Mouse (Mus musculus): ENCODE measurements around the gene Tmem232.

DNA sequence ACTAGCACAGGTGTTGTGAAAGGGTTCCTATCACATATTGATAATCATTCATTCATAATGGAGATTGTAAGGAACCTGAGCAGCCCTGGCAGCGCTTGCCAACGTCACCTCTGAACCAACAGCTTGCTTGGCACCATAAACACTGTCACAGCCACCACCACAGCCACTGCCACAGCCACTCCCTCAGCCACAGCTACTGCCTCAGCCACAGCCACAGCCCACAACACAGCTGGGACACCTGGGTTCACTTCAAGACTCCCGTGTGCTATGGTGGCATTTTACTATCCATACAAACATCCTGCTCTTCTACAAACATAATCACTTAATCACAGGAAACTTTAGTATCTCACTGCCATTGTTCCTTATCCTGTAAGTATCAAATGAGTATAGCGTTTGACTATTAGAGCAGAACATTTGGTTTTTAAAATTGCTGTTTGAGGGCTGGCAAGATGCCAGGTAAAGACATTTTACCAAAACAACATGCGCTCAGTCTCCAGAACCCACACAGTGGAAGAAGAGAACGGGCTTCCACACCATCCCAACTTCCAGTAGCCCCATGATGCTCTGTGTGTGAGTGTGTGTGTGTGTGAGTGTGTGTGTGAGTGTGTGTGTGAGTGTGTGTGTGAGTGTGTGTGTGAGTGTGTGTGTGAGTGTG, 20.9 kb upstream of the Tmem232 start:
- TF ChIP-seq CTCF (IDR thresholded peaks at IDR 0.05; ENCODE audit: insufficient read depth, low read length) (no peak), POLR2A (IDR thresholded peaks at IDR 0.05; ENCODE audit: borderline replicate concordance, extremely low read depth, low read depth, low read length) (no peak)

Data from lung, adult 2 months (tissue).